Mouse (Mus musculus): ENCODE results near the gene Cetn4. TPM values are rescaled to one million over a fixed set of nuclear protein-coding genes. Genes with fewer than 3 reads are reported as not detected.

Gene Cetn4
- total and polyA plus RNA-seq, 2 experiments from 2014 or later = 1.9 to 4.0 TPM

DNA sequence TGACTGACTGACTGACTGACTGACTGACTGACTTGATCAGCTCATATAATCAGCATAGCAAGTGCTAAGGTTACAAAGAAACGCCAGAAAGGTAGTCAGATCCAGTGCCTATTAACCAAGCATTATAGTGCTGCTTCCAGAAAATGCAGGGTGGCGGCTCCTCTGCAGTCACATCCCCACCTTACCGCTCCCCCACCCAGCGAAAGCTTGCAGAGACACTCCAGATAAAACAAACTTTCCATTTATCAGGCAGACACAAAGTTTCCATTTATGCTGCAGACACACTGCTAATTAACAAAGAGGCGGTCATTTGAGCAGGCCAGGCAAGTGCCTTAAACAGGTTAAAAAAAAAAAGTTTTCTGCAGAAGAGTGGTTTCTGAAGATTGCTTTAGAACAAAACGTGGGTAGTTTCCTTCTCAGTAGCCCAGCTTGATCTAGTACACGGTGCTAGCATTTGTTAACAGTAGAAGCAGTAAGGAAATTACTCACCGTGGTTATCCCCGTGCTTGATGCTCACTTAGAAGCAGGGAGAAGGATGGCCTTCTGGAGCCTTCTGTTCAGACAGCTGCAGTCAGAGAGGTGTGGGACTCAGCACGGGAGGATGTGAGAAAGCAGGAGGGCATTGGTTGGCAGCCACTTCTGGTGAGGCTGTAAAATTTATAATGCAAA, 53.0 kb downstream of the Cetn4 start:
- H3K27ac ChIP-seq (ENCODE audit: low read depth, low read length) = no peak overlapping the region
- no peaks in the 10 kb centered on the region for H3K9me3 ChIP-seq (ENCODE audit: low read length)
- 76% methylated on average over 10 of the region's 10 CpGs for WGBS
- no peak for TF ChIP-seq CTCF (IDR thresholded peaks at IDR 0.05)
- no peak overlapping the region for H3K4me3 ChIP-seq (ENCODE audit: low read depth, low read length)
- no peak overlapping the region for H3K9ac ChIP-seq (replicated peaks; ENCODE audit: low read length, poor library complexity, severe bottlenecking)
- H3K36me3 ChIP-seq (ENCODE audit: insufficient read depth, low read length) = no peaks in the 10 kb centered on the region
- ATAC-seq (ENCODE audit: low FRiP score) = no peak
- H3K27me3 ChIP-seq (ENCODE audit: insufficient read depth, low read length) = no peaks in the 10 kb centered on the region
- H3K4me2 ChIP-seq (ENCODE audit: low read depth, low read length, poor library complexity, severe bottlenecking) = no peak overlapping the region
- H3K4me1 ChIP-seq (ENCODE audit: insufficient read depth, low read length) = no peaks in the 10 kb centered on the region
- no peak for DNase-seq (ENCODE audit: low spot score)

DNA sequence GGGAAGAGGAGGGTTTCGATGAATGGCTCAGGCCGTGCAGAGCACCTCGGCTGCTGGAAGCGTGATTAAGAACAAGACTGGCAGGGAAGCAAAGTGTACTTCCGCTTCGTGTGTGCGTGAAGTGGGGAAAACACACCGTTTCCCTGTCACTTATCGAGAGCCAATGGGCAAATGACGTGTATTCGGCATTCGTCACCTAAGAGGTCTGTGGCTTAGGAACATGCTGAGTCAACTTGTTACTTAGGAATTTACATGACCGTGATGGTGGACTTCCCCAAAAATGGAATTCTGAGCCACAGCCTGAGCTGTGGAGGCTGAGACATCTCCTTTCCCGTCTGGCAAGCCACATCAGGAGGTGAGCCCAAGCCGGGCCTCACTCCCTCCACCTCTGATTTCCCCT, 54.7 kb downstream of the Cetn4 start:
- Histone ChIP-seq H3K4me2 (ENCODE audit: low read depth, low read length, poor library complexity, severe bottlenecking) (no peak overlapping the region), H3K27ac (ENCODE audit: low read depth, low read length) (no peak overlapping the region), H3K4me3 (ENCODE audit: low read depth, low read length) (no peak overlapping the region), H3K9me3 (ENCODE audit: low read length) (no peaks in the 10 kb centered on the region), H3K9ac (replicated peaks; ENCODE audit: low read length, poor library complexity, severe bottlenecking) (no peak overlapping the region), H3K36me3 (ENCODE audit: insufficient read depth, low read length) (no peaks in the 10 kb centered on the region), H3K4me1 (ENCODE audit: insufficient read depth, low read length) (no peaks in the 10 kb centered on the region), H3K27me3 (ENCODE audit: insufficient read depth, low read length) (no peaks in the 10 kb centered on the region)
- 89% methylated on average over 15 of the region's 15 CpGs for WGBS
- no peak for DNase-seq (ENCODE audit: low spot score)
- TF ChIP-seq CTCF (IDR thresholded peaks at IDR 0.05) = no peak
- ATAC-seq (ENCODE audit: low FRiP score) = no peak

Other genes starting within 250 kb of the Cetn4 start
- gene Adad1, start 249.2 kb downstream of the Cetn4 start, total RNA-seq (2014; rRNA removed) = 1.3 TPM in 1 of 2 replicates, not detected in the other
- 0.32 TPM in 1 of 2 replicates, not detected in the other for gene Adad1, start 249.2 kb downstream of the Cetn4 start, polyA plus RNA-seq (2015; fragmentation: Nextera tagmentation; extraction: Ambion mirVana)
- not detected in 2 replicates for gene Il2, start 186.7 kb downstream of the Cetn4 start, total RNA-seq (2014; rRNA removed)
- 0.47 and 0.62 TPM in 2 replicates for gene Il2, start 186.7 kb downstream of the Cetn4 start, polyA plus RNA-seq (2015; fragmentation: Nextera tagmentation; extraction: Ambion mirVana)
- not detected in 2 replicates for gene Il21, start 80.1 kb downstream of the Cetn4 start, total RNA-seq (2014; rRNA removed)
- gene Il21, start 80.1 kb downstream of the Cetn4 start, polyA plus RNA-seq (2015; fragmentation: Nextera tagmentation; extraction: Ambion mirVana) = not detected in 2 replicates
- 2.7 and 6.5 TPM in 2 replicates for gene Bbs12, start 154 bp downstream of the Cetn4 start, total RNA-seq (2014; rRNA removed)
- 3.2 TPM in 2 replicates for gene Bbs12, start 154 bp downstream of the Cetn4 start, polyA plus RNA-seq (2015; fragmentation: Nextera tagmentation; extraction: Ambion mirVana)
- 1.9 and 2.8 TPM in 2 replicates for gene Fgf2, start 35.6 kb upstream of the Cetn4 start, total RNA-seq (2014; rRNA removed)
- 0.53 and 0.57 TPM in 2 replicates for gene Fgf2, start 35.6 kb upstream of the Cetn4 start, polyA plus RNA-seq (2015; fragmentation: Nextera tagmentation; extraction: Ambion mirVana)
- 17.4 and 19.5 TPM in 2 replicates for gene Spata5, start 107.2 kb upstream of the Cetn4 start, total RNA-seq (2014; rRNA removed)
- gene Spata5, start 107.2 kb upstream of the Cetn4 start, polyA plus RNA-seq (2015; fragmentation: Nextera tagmentation; extraction: Ambion mirVana) = 18.9 and 20.2 TPM in 2 replicates
- 1.3 and 4.3 TPM in 2 replicates for gene Nudt6, start 107.5 kb upstream of the Cetn4 start, total RNA-seq (2014; rRNA removed)
- 10.7 and 10.9 TPM in 2 replicates for gene Nudt6, start 107.5 kb upstream of the Cetn4 start, polyA plus RNA-seq (2015; fragmentation: Nextera tagmentation; extraction: Ambion mirVana)